Mouse (Mus musculus) lung, embryonic 16.5 days (tissue): ENCODE results near the gene Vps29. TPM values are rescaled to one million over a fixed set of nuclear protein-coding genes. Genes with fewer than 3 reads are reported as not detected.

ENCODE experiments used
- ATAC-seq: fragments of 200-750 bp; cut with Nextera tagmentation; 2 replicates; pipeline ENCODE4 v1.8.0; 2017; ENCODE audit warnings: low read depth, mild to moderate bottlenecking, moderate library complexity
- H3K27ac ChIP-seq: fragments of 300-500 bp; sonication (generic); 2 replicates; pipeline ENCODE4 v1.5.1; 2014; ENCODE audit warnings: mild to moderate bottlenecking, control low read depth, low read length
- H3K27me3 ChIP-seq: fragments of 300-500 bp; sonication (generic); 2 replicates; pipeline ENCODE4 v1.6.1; 2014; ENCODE audit warnings: low read depth, low read length, mixed read lengths; ENCODE audit not compliant: control insufficient read depth, insufficient read depth
- H3K36me3 ChIP-seq: fragments of 300-500 bp; sonication (generic); 2 replicates; pipeline ENCODE4 v1.6.1; 2014; ENCODE audit warnings: low read length; ENCODE audit not compliant: control insufficient read depth, insufficient read depth
- H3K4me1 ChIP-seq: fragments of 300-500 bp; sonication (generic); replicated peaks from 2 replicates; pipeline ENCODE4 v1.6.1; 2014; ENCODE audit warnings: low read length, mixed read lengths; ENCODE audit not compliant: control insufficient read depth, insufficient read depth
- H3K4me2 ChIP-seq: fragments of 300-500 bp; sonication (generic); 2 replicates; pipeline ENCODE4 v1.6.1; 2014; ENCODE audit warnings: low read depth, low read length, control low read depth
- H3K4me3 ChIP-seq: fragments of 300-500 bp; sonication (generic); 2 replicates; pipeline ENCODE4 v1.5.1; 2014; ENCODE audit warnings: mild to moderate bottlenecking, low read length, control low read depth
- H3K9ac ChIP-seq: fragments of 300-500 bp; sonication (generic); 2 replicates; pipeline ENCODE4 v1.6.1; 2014; ENCODE audit warnings: low read length, control low read depth
- H3K9me3 ChIP-seq: fragments of 300-500 bp; sonication (generic); 2 replicates; pipeline ENCODE4 v1.6.1; 2016; ENCODE audit warnings: low read length; ENCODE audit not compliant: control insufficient read depth
- WGBS: fragments of 180-500 bp; shearing (Covaris S2); extraction: QIAGEN DNeasy Blood & Tissue Kit; methylation state at CpG from one replicate; pipeline ENCODE4 v1.1.7; 2014; 5-methylcytosine and 5-hydroxymethylcytosine counted together
- polyA plus RNA-seq: library from polyadenylated mRNA; unstranded; fragments of >200 nt; fragmentation: Nextera tagmentation; extraction: Ambion mirVana; gene quantifications from 2 replicates; pipeline ENCODE4 v1.2.1, GENCODE M21; 2015

The Vps29 gene
- polyA plus RNA-seq, 1 experiment from 2014 or later, result 210 TPM

- peak within 1 kb of the TSS; percentile 89 for H3K9ac ChIP-seq
- WGBS, result under 1% methylated on average over 53 of the region's 53 CpGs
- peak within 1 kb of the TSS; percentile 95 for H3K27ac ChIP-seq
- H3K27me3 ChIP-seq, result no peaks in the 10 kb centered on the region
- H3K4me3 ChIP-seq, result peak within 1 kb of the TSS; percentile 81
- peak within 1 kb of the TSS; percentile 78 for H3K4me2 ChIP-seq
- H3K9me3 ChIP-seq, result no peaks in the 10 kb centered on the region
- peak; percentile 96 for ATAC-seq
- peaks cover 11% of the 10 kb centered on the region; the same call in 1 of the 2 replicates for H3K4me1 ChIP-seq
- peaks cover 16% of the 10 kb centered on the region for H3K36me3 ChIP-seq
These were observed 18.1 kb downstream of the Vps29 start, which contains the start of gene Fam216a for GRCm38 (mm10) chr5:122372192-122372769. TSS of gene Fam216a (minus strand) at chr5:122372364.

GRCm38 (mm10) chr5:122372878-122373277 lies 18.7 kb downstream of the Vps29 start:
- peak overlapping the region; percentile 92 for H3K27ac ChIP-seq
- H3K4me1 ChIP-seq, result peaks cover 11% of the 10 kb centered on the region; the same call in 1 of the 2 replicates
- H3K36me3 ChIP-seq, result peaks cover 10% of the 10 kb centered on the region
- peak overlapping the region; percentile 81 for H3K4me3 ChIP-seq
- 3% methylated on average over 5 of the region's 5 CpGs for WGBS
- H3K9me3 ChIP-seq, result no peaks in the 10 kb centered on the region
- ATAC-seq, result no peak
- no peaks in the 10 kb centered on the region for H3K27me3 ChIP-seq
- peak overlapping the region; percentile 89 for H3K9ac ChIP-seq
- peak overlapping the region; percentile 78 for H3K4me2 ChIP-seq

- H3K9me3 ChIP-seq, result no peaks in the 10 kb centered on the region
- peaks cover 19% of the 10 kb centered on the region for H3K36me3 ChIP-seq
- ATAC-seq, result no peak
- H3K4me1 ChIP-seq, result peaks cover 7% of the 10 kb centered on the region; the same call in 1 of the 2 replicates
- no peak overlapping the region for H3K9ac ChIP-seq
- H3K27me3 ChIP-seq, result no peaks in the 10 kb centered on the region
- H3K4me2 ChIP-seq, result no peak overlapping the region
- no peak overlapping the region for H3K27ac ChIP-seq
- H3K4me3 ChIP-seq, result no peak overlapping the region
- 86% methylated on average over 4 of the region's 4 CpGs for WGBS
These were observed 23.1 kb downstream of the Vps29 start for GRCm38 (mm10) chr5:122377101-122377833.

- 92% methylated on average over 12 of the region's 12 CpGs for WGBS
- ATAC-seq, result no peak
- H3K36me3 ChIP-seq, result peaks cover 23% of the 10 kb centered on the region
These were observed 24.0 kb downstream of the Vps29 start for GRCm38 (mm10) chr5:122378171-122378570.

GRCm38 (mm10) chr5:122379374-122380155 lies 25.4 kb downstream of the Vps29 start:
- WGBS, result 45% methylated on average over 11 of the region's 11 CpGs
- Histone ChIP-seq H3K9me3 (no peaks in the 10 kb centered on the region), H3K27ac (no peak overlapping the region), H3K4me2 (no peak overlapping the region), H3K36me3 (peaks cover 23% of the 10 kb centered on the region), H3K9ac (no peak overlapping the region), H3K4me3 (no peak overlapping the region), H3K4me1 (no peaks in the 10 kb centered on the region), H3K27me3 (no peaks in the 10 kb centered on the region)
- ATAC-seq, result peak; percentile 65

More at GRCm38 (mm10) chr5:122378171-122378570, 24.0 kb downstream of the Vps29 start:
- Histone ChIP-seq H3K4me2 (no peak overlapping the region), H3K27ac (no peak overlapping the region), H3K4me3 (no peak overlapping the region), H3K9ac (no peak overlapping the region), H3K4me1 (peaks cover 3% of the 10 kb centered on the region; the same call in 1 of the 2 replicates), H3K9me3 (no peaks in the 10 kb centered on the region), H3K27me3 (no peaks in the 10 kb centered on the region)

GRCm38 (mm10) chr5:122390006-122390405 lies 35.8 kb downstream of the Vps29 start:
- H3K9me3 ChIP-seq, result no peaks in the 10 kb centered on the region
- 0 out of 2 replicates have a peak, but pooled peaks cover 2% of the 10 kb centered on the region for H3K36me3 ChIP-seq
- no peak overlapping the region for H3K4me3 ChIP-seq
- H3K27me3 ChIP-seq, result no peaks in the 10 kb centered on the region
- ATAC-seq, result no peak
- H3K4me2 ChIP-seq, result no peak overlapping the region
- 85% methylated on average over 5 of the region's 5 CpGs for WGBS
- H3K27ac ChIP-seq, result no peak overlapping the region
- no peak overlapping the region for H3K9ac ChIP-seq
- peaks cover 9% of the 10 kb centered on the region; the same call in 1 of the 2 replicates for H3K4me1 ChIP-seq

- no peak for ATAC-seq
- Histone ChIP-seq H3K4me2 (no peak overlapping the region), H3K27me3 (no peaks in the 10 kb centered on the region), H3K27ac (no peak overlapping the region), H3K36me3 (0 out of 2 replicates have a peak, but pooled peaks cover 2% of the 10 kb centered on the region), H3K4me1 (peaks cover 9% of the 10 kb centered on the region; the same call in 1 of the 2 replicates), H3K9ac (no peak overlapping the region), H3K4me3 (no peak overlapping the region), H3K9me3 (no peaks in the 10 kb centered on the region)
These were observed 36.5 kb downstream of the Vps29 start for GRCm38 (mm10) chr5:122390671-122391070.

- Histone ChIP-seq H3K36me3 (0 out of 2 replicates have a peak, but pooled peaks cover 2% of the 10 kb centered on the region), H3K9me3 (no peaks in the 10 kb centered on the region), H3K27me3 (no peaks in the 10 kb centered on the region), H3K4me3 (peak overlapping the region; percentile 97), H3K4me2 (peak overlapping the region; percentile 37), H3K9ac (no peak overlapping the region; the same call in 1 of the 2 replicates), H3K27ac (no peak overlapping the region), H3K4me1 (peaks cover 9% of the 10 kb centered on the region; the same call in 1 of the 2 replicates)
- no peak for ATAC-seq
- 48% methylated on average over 15 of the region's 16 CpGs for WGBS
These were observed 37.1 kb downstream of the Vps29 start for GRCm38 (mm10) chr5:122391178-122391785.
